Mouse (Mus musculus): ENCODE results near the gene Lce3b.

GRCm38 (mm10) chr3:92905182-92905581, 27.6 kb upstream of the Lce3b start:
- TF ChIP-seq CTCF (conservative IDR thresholded peaks at IDR 0.05; ENCODE audit: low read length) = no peak
- no peak for TF ChIP-seq POU5F1 (IDR thresholded peaks at IDR 0.05; ENCODE audit: borderline replicate concordance, low read length)

Data from E14TG2a.4 (cell line).